Mouse (Mus musculus): ENCODE results near the gene Rab11fip3. TPM values are rescaled to one million over a fixed set of nuclear protein-coding genes. Genes with fewer than 3 reads are reported as not detected.
A peak's percentile ranks its signal among the peaks of the same experiment; 100 is the strongest.

Gene Rab11fip3
- polyA plus RNA-seq, 1 experiment, result 98.1 TPM

- no peak for DNase-seq (ENCODE audit: extremely low spot score in 1 of 2, low spot score in 1 of 2)
Observed at GRCm38 (mm10) chr17:25943769-25944168, 125.6 kb downstream of the Rab11fip3 start.

- DNase-seq (ENCODE audit: extremely low spot score in 1 of 2, low spot score in 1 of 2), result no peak
Observed at GRCm38 (mm10) chr17:25943221-25943620, 126.1 kb downstream of the Rab11fip3 start.

GRCm38 (mm10) chr17:25942597-25943151 lies 126.7 kb downstream of the Rab11fip3 start:
- no peak for DNase-seq (ENCODE audit: extremely low spot score in 1 of 2, low spot score in 1 of 2)

GRCm38 (mm10) chr17:25941511-25942241 lies 127.7 kb downstream of the Rab11fip3 start:
- peak in 1 of 2 experiments; percentile 78 for DNase-seq (ENCODE audit: extremely low spot score in 1 of 2, low spot score in 1 of 2)

Other genes starting within 250 kb of the Rab11fip3 start
- 34.8 and 40.0 TPM in 2 replicates for gene Wdr24, start 245.9 kb downstream of the Rab11fip3 start, polyA plus RNA-seq (2012; rRNA removed)
- 65.0 and 65.6 TPM in 2 replicates for gene Jmjd8, start 240.7 kb downstream of the Rab11fip3 start, polyA plus RNA-seq (2012; rRNA removed)
- 272 and 292 TPM in 2 replicates for gene Stub1, start 236.2 kb downstream of the Rab11fip3 start, polyA plus RNA-seq (2012; rRNA removed)
- gene Rhbdl1, start 232.3 kb downstream of the Rab11fip3 start, polyA plus RNA-seq (2012; rRNA removed), result 106 and 111 TPM in 2 replicates
- 41.5 and 43.1 TPM in 2 replicates for gene Gm20683, start 227.8 kb downstream of the Rab11fip3 start, polyA plus RNA-seq (2012; rRNA removed)
- gene Rhot2, start 224.7 kb downstream of the Rab11fip3 start, polyA plus RNA-seq (2012; rRNA removed), result 101 and 122 TPM in 2 replicates
- 33.6 and 39.7 TPM in 2 replicates for gene Wdr90, start 208.1 kb downstream of the Rab11fip3 start, polyA plus RNA-seq (2012; rRNA removed)
- gene Mcrip2, start 200.8 kb downstream of the Rab11fip3 start, polyA plus RNA-seq (2012; rRNA removed), result 28.8 and 34.5 TPM in 2 replicates
- gene Mettl26, start 194.5 kb downstream of the Rab11fip3 start, polyA plus RNA-seq (2012; rRNA removed), result 74.9 and 79.9 TPM in 2 replicates
- 0.61 and 0.64 TPM in 2 replicates for gene Wfikkn1, start 188.7 kb downstream of the Rab11fip3 start, polyA plus RNA-seq (2012; rRNA removed)
- gene Rab40c, start 149.8 kb downstream of the Rab11fip3 start, polyA plus RNA-seq (2012; rRNA removed), result 63.6 and 75.2 TPM in 2 replicates
- gene Pigq, start 124.6 kb downstream of the Rab11fip3 start, polyA plus RNA-seq (2012; rRNA removed), result 141 and 146 TPM in 2 replicates
- gene Nhlrc4, start 124.6 kb downstream of the Rab11fip3 start, polyA plus RNA-seq (2012; rRNA removed), result 0.30 and 1.0 TPM in 2 replicates
- gene A930017K11Rik, start 117.0 kb downstream of the Rab11fip3 start, polyA plus RNA-seq (2012; rRNA removed), result 0.40 and 0.54 TPM in 2 replicates
- gene Capn15, start 83.8 kb downstream of the Rab11fip3 start, polyA plus RNA-seq (2012; rRNA removed), result 48.5 and 52.9 TPM in 2 replicates
- 39.6 and 41.5 TPM in 2 replicates for gene Decr2, start 20.8 kb upstream of the Rab11fip3 start, polyA plus RNA-seq (2012; rRNA removed)
- 9.2 and 10.1 TPM in 2 replicates for gene Nme4, start 26.0 kb upstream of the Rab11fip3 start, polyA plus RNA-seq (2012; rRNA removed)
- 29.7 and 31.4 TPM in 2 replicates for gene Tmem8, start 43.7 kb upstream of the Rab11fip3 start, polyA plus RNA-seq (2012; rRNA removed)
- 88.4 and 95.4 TPM in 2 replicates for gene Mrpl28, start 53.9 kb upstream of the Rab11fip3 start, polyA plus RNA-seq (2012; rRNA removed)
- gene Axin1, start 69.1 kb upstream of the Rab11fip3 start, polyA plus RNA-seq (2012; rRNA removed), result 16.9 and 20.5 TPM in 2 replicates
- gene Pdia2, start 129.5 kb upstream of the Rab11fip3 start, polyA plus RNA-seq (2012; rRNA removed), result 0.17 and 0.28 TPM in 2 replicates
- 87.1 and 90.1 TPM in 2 replicates for gene Rgs11, start 133.4 kb upstream of the Rab11fip3 start, polyA plus RNA-seq (2012; rRNA removed)
- gene Arhgdig, start 138.2 kb upstream of the Rab11fip3 start, polyA plus RNA-seq (2012; rRNA removed), result 132 and 140 TPM in 2 replicates
- gene Fam234a, start 174.7 kb upstream of the Rab11fip3 start, polyA plus RNA-seq (2012; rRNA removed), result 20.2 and 21.4 TPM in 2 replicates
- 72.2 and 81.6 TPM in 2 replicates for gene Luc7l, start 183.3 kb upstream of the Rab11fip3 start, polyA plus RNA-seq (2012; rRNA removed)

Measured in frontal cortex, adult 2 months (tissue).